Mouse (Mus musculus) fibroblast of lung, adult 2 months (primary cell): Measurements from ENCODE around the gene Tmod3.
A peak's percentile ranks its signal among the peaks of the same experiment; 100 is the strongest.
"Not testable (repeated sequence)": the region's sequence is repeated elsewhere in the genome, so short reads cannot be mapped to it uniquely, and the experiment has no call there.

Experiments used
- DNase-seq: peaks from one replicate; pipeline ENCODE4 v3.0.0-alpha.2; 2011; ENCODE audit warnings: low read depth

Tmod3 gene

DNA sequence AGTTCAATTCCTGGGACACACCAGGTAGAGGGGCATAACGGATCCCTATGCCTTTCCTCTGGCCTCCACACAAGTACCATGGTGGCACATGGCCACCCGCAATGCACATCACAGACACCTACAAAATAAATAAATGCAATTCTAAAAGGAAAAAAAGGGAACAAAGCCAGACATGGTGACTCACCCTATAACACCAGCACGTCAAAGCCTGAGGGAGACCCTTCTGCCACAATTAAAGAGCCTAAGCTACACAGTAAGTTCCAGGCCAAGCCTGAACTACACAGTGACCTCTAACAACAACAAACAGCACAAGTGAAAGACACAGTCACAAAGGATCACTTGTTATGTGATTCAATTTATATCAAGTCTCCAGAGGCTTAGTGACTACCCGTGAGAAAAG lies 5.7 kb downstream of the Tmod3 start:
- no peak for DNase-seq

DNA sequence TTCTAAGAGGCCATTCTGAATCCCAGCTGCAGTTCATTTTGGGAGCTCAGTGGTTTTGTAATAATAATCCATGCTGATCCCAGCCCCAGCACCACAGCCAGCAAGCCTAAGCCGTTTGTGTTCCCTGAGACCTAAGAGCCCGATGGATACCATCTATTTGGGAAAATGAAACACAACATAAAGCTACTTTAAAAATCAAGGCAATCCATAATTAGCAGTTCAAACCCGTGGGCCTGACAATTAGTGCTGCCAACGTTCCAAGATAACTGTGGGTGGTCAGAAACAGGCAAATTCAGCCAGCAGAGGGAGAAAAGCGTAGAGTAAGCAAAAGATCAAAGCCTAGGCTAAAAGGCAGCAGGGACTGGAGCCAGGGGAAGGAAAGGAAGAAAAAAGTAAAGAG lies 8.1 kb downstream of the Tmod3 start:
- DNase-seq = no peak

DNA sequence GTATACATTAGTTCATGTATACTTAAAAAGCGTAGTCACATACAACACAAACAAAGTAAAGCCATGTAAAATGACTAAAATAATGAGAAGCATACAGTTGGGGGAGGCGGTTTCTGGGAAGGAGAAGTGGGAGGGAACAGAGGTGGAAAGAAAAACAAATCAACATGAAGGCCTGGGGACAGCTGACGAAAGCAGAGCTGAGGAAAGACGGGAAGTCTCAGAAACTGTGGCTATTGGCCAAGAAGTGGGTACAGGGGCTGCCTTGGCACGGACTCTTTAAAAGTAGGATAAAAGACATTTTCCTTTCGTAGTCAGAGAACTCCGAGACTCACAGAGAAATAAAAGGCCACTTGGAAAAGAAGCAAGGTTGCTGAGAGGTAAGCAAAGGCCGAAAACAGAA lies 10.4 kb downstream of the Tmod3 start:
- no peak for DNase-seq

DNA sequence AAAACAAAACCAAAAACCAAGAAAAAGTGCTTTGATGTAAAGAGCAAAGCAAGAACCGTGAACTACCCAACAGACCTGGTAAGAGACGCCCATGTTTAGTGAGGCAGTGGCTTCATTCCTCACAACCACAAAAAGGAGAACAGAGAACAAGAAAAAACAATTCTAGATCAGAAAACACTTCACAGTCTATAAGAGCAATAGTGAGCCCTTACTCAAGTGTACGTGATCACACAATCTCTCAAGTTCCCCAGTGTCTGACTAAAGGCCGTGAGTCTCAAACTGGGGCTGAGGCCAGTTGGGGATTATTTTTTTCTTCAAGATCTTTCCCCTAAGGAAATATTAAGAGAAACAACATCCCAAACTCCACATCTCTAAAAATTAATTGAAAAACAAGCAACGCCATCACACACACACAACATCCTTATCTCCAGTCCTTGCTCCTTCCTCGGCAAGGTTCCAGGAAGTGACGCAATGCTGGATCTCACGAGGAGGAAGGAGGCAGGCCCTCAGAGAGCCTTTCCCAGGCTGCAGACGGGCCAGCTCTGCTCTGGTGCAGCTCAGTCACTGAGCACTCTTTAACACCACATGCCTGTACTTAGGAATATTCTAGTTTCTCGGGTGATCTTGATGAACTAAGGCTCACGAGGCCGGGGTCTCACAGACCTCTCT lies 12.4 kb downstream of the Tmod3 start:
- DNase-seq = no peak

DNA sequence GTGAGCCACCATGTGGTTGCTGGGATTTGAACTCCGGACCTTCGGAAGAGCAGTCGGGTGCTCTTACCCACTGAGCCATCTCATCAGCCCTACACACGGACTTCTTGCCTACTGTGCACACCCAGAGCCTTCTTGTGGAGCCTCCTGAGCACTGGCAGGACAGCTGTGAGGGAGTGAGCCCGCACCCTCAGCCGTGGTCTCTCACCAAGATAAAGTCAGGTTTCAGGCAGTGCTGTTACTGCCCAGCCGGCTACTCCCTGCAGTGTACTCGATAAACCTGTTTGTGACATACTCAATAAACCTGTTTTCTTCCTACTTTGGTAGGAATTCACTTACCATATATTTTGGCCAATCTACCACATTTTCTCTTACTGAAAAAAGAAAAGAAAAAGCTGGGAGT lies 13.9 kb downstream of the Tmod3 start:
- DNase-seq = no peak

GRCm38 (mm10) chr9:75541497-75541896 lies 18.0 kb downstream of the Tmod3 start:
- DNase-seq = no peak

- DNase-seq = no peak
These were observed 23.0 kb downstream of the Tmod3 start for GRCm38 (mm10) chr9:75536422-75536821.

DNA sequence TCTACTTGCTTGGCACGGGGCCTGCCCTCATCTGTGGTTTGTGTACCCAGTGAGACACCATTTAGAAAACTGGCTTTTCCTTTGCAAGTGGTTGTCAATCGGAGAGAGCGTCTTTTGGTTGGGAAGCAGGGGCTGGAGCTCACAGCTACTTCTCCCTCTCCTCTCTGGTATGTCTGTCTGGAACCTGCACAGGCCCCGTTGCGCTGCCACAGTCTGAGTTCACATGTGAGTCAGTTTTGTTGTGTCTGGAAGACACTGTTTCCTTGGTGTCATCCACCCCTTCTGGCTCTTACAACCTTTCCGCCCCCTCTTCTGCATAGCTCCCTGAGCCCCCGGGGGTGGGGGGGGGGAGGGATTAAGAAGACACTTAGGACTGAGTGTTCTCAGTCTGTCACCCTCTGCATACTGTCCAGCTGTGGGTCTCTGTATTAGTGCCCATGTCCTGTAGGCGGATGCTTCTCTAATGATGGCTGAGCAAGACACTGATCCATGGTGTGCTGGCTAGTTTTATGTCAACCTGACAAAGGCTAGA lies 25.0 kb downstream of the Tmod3 start:
- peak; percentile 33 for DNase-seq

DNA sequence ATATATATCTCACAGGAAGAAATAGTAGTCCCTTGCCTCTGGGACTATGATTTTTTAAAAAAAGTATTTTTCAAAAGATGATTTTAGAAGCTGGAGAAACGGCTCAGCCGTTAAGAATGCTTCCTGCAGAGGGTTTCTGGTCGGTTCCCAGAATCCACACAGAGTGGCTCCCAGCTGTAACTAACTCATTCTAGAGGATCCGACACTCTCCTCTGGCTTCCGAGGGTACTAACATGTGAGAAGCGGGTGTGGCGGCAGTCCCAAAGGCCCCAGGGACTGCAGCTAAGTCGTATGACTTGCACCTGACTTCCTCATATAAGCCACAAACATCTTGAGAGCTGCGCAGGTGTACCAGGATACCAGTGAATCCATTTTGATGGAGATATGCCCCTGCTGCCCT lies 26.5 kb downstream of the Tmod3 start:
- DNase-seq = not testable (repeated sequence)

DNA sequence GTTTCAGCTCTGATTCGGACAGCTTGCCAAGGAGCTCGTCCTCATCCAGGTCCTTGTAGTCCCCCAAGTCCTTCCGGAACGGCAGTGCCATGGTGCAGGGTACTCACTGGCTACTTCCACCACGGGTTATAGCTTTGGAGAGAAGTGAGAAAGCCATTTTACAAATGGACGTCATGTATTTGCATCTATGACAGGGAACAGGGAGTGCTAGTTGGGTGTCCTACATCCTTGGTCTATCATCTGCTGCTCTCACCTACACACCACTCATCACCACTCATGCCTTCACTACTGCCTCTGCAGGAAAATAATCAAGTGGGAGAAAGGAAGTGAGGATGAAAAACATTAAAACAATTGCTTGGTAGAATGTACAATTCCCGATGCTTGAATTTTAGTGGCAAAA lies 27.0 kb downstream of the Tmod3 start:
- no peak for DNase-seq

DNA sequence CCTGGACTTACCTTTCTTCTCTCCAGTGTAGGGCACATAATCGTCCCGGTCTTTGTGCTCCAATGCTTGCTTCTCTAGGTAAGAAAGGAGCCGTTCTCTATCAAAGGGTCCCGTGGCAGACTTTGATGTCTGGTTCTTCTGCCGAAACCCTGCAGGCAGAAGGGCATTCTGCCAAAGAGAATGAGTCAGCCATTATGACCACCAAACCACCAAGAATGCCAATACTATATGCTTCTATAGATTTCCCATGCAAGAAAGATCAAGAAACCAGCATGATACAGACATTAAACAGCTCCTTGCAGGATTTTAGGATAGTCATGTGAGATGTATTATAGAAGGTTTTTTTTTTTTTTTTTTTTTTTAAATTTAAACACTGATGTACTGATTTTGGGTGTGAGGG lies 30.1 kb downstream of the Tmod3 start:
- DNase-seq = no peak

GRCm38 (mm10) chr9:75528096-75528495 lies 31.4 kb downstream of the Tmod3 start:
- no peak for DNase-seq

DNA sequence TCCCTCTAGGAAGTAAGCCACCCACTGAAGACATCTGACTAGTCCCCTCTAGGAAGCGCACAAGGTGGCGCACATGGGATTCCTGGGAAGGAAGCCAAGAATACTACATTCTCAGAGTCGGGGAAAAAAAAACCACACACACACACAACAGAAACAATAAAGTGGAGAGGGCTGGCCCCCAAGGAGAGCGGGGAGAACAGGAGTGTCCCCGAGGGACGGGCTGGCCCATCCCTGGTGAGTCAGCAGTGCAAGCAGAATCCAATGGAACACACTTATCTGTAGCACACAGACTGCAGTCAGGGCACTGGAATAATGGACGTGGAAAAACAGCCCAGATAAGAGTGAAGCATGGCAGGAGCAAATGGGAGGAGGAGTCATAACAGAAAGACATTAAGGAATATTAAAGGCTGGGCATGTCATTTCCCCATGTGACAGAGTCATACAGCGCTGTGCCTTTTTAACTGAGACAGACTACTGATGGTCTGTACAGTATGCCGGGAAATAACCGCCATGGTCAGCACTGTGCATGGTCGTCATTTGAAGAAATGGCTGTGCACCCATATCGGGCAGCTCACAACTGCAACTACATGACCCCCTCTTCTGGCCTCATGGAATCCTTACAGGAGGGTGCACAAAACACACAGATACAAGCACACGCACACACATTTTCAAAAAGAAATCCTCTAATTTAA lies 31.9 kb downstream of the Tmod3 start:
- DNase-seq = no peak

DNA sequence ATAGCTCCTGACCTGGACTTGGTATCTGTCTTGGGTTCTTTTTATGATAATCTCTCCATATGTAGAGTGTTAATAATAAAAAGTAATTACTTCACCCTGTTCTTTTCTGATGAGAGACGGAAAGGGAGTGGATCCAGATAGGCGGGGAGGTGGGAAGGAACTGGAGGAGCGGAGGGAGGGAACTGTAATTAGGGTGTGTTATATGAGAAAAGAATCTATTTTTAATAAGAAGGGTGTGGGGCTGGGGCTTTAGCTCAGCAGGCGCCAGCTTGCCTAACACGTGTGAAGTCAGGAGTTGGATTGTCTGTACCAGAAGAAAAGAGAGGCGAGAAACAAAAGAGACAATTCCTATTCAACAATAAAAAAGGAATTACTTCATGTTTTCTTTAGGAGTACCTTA lies 35.8 kb downstream of the Tmod3 start:
- no peak for DNase-seq

DNA sequence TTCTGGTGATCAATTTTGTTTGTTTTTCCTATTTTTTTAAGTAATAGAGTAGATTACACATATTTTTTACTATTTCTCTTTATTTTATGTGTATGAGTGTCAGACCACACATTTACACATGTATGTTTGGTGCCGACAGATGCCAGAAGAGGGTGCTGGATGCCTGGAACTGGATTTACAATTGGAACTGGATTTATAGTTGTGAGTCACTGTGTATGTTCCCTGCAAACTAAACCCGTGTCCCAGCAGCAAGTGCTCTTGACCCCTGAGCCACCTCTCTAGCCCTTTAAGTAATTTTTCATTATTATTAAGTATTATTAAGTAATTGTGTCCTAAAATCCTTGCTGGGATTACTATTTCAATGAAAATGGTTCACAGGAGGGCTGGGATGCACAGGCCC lies 37.2 kb downstream of the Tmod3 start:
- DNase-seq = no peak

DNA sequence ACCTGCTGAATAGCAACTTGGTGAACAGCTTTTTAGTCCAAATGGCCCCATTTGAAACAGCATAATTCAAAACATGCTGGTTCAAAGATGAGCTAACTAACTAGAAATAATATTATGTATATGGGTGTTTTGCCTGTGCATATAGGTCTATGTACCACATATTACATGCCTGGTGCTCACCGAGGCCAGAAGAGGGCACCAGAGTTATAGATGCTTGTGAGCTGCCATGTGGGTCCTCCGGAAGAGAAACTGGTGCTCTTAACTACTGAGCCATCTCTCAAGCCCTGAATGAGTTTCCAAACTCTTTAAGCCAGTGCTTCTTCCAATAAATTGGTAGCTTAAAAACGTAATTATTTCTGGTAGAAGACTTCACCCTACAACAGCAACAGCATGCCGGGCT lies 37.7 kb downstream of the Tmod3 start:
- no peak for DNase-seq

GRCm38 (mm10) chr9:75520940-75521339 lies 38.5 kb downstream of the Tmod3 start:
- no peak for DNase-seq

DNA sequence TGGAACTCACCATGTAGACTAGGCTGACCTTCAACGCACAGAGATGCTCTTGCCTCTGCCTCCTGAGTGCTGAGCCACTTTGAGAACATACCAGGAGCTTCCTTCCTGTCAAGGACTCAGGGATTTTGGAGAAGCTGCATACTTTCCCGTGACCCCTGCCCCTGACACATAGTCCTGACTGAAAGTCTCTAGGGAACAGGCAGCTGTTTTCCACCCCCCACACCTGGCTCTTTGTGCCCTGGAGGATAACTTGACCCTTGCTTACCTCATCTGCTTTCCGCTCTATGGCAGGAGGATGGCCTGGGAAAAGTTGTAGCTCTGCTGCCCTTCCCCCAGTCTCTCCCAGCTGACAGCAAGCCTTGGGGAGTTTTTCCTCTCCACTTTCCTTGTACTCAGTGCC lies 41.7 kb downstream of the Tmod3 start:
- DNase-seq = no peak

DNA sequence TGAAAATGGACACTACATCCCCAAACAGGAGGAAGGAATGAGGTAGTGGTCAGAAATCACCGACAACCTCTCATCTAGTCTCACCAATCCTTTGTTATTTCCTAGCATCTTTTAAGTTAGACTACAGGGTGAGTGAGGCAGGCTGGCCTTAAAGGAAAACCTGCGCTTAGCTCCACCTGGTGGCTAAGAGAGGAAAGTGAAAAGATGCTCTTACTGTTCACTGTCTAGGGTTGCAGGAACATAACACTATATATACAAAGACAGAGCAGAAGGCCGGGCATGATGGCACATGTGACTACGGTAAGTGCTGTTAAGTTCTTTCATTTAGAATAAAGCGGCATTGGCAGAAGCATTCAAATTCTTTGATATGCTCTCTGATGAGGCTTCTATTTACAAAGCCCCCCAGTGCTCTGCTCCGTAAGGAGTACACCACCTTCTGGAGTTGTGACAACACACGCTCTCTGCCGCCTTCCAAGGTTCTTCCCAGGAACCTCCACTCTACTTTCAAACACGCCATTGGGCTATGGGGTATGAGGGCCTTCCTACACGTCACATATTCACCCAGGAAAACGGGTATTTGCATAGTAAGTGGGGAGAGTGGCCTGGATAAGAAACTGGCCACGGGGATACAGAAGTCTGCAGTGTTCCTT lies 43.9 kb downstream of the Tmod3 start:
- no peak for DNase-seq

- no peak for DNase-seq
These were observed 48.1 kb downstream of the Tmod3 start for GRCm38 (mm10) chr9:75511236-75511939.

DNA sequence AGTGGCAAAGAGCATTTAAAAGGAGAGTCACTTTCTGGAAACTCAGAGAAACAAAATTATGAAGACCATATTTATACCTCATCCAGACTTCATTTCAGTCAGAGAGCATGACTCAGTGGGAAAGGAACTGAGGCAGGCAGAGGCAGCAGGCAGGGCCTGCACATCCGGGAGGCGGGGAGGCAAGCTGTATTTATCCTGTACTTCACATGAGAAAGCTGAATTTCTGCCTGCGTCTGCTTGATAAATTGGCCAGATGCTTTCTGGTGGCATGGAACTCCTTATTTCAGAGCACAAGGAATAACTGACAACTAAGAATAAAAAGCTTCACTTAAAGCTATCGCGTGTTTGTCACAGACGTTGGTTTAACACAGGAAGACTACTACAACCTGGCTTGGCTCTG lies 55.1 kb downstream of the Tmod3 start:
- DNase-seq = no peak

GRCm38 (mm10) chr9:75498571-75498970 lies 60.9 kb downstream of the Tmod3 start:
- DNase-seq = no peak

DNA sequence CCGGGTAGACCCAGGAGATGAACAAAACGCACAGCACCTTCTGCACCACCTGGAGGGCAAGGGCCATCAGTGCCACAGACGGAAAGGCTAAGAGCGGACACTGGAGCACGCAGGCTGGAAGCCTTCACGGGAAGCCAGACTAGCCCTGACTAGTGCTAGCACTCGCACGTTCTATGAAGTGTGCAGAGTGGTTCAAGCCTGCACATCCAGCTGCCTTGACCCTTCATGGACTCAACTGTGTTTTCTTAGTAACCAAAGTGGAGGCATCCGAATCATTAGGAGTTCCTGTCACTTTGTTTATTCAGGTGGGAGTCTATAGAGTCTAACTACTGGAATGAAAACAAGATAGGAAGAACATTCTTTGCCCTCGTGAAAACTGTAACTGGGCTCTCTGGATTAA lies 63.5 kb downstream of the Tmod3 start:
- DNase-seq = no peak
